Mouse (Mus musculus): ENCODE data around the gene Nol9. TPM values are rescaled to one million over a fixed set of nuclear protein-coding genes. Genes with fewer than 3 reads are reported as not detected.
A peak's percentile ranks its signal among the peaks of the same experiment; 100 is the strongest.

Nol9 gene
- total and polyA plus RNA-seq, 2 experiments from 2014 or later: 19.0 to 22.5 TPM

- under 1% methylated on average over 56 of the region's 94 CpGs for WGBS
- H3K9me3 ChIP-seq (ENCODE audit: low read length): no peaks in the 10 kb centered on the region
- TF ChIP-seq CTCF (IDR thresholded peaks at IDR 0.05): no peak
- H3K27me3 ChIP-seq (ENCODE audit: insufficient read depth, low read length): no peaks in the 10 kb centered on the region
- DNase-seq (ENCODE audit: low spot score) (peak; percentile 100), ATAC-seq (ENCODE audit: low FRiP score) (peak; percentile 97)
- peak within 1 kb of the TSS; percentile 77 for H3K27ac ChIP-seq (ENCODE audit: low read depth, low read length)
- peak within 1 kb of the TSS; percentile 87 for H3K9ac ChIP-seq (replicated peaks; ENCODE audit: low read length, poor library complexity, severe bottlenecking)
- H3K4me3 ChIP-seq (ENCODE audit: low read depth, low read length): peak within 1 kb of the TSS; percentile 97
- H3K36me3 ChIP-seq (ENCODE audit: insufficient read depth, low read length): peaks cover 12% of the 10 kb centered on the region
- peak within 1 kb of the TSS; percentile 97 for H3K4me2 ChIP-seq (ENCODE audit: low read depth, low read length, poor library complexity, severe bottlenecking)
- H3K4me1 ChIP-seq (ENCODE audit: insufficient read depth, low read length): peaks cover 10% of the 10 kb centered on the region; the same call in 1 of the 2 replicates
Measured at GRCm38 (mm10) chr4:151996173-151996950, 42.8 kb upstream of the Nol9 start, which contains the start of gene Phf13. Gene Phf13 (minus strand): TSS chr4:151996258.

GRCm38 (mm10) chr4:151996951-151997222, 42.2 kb upstream of the Nol9 start:
- H3K27ac ChIP-seq (ENCODE audit: low read depth, low read length): peak overlapping the region; percentile 77
- peaks cover 7% of the 10 kb centered on the region for H3K36me3 ChIP-seq (ENCODE audit: insufficient read depth, low read length)
- DNase-seq (ENCODE audit: low spot score) (no peak), ATAC-seq (ENCODE audit: low FRiP score) (no peak)
- peaks cover 10% of the 10 kb centered on the region; the same call in 1 of the 2 replicates for H3K4me1 ChIP-seq (ENCODE audit: insufficient read depth, low read length)
- WGBS: 3% methylated on average over 13 of the region's 13 CpGs
- H3K4me2 ChIP-seq (ENCODE audit: low read depth, low read length, poor library complexity, severe bottlenecking): peak overlapping the region; percentile 55
- H3K4me3 ChIP-seq (ENCODE audit: low read depth, low read length): peak overlapping the region; percentile 97
- no peaks in the 10 kb centered on the region for H3K9me3 ChIP-seq (ENCODE audit: low read length)
- peak overlapping the region; percentile 71 for H3K9ac ChIP-seq (replicated peaks; ENCODE audit: low read length, poor library complexity, severe bottlenecking)
- H3K27me3 ChIP-seq (ENCODE audit: insufficient read depth, low read length): no peaks in the 10 kb centered on the region
- no peak for TF ChIP-seq CTCF (IDR thresholded peaks at IDR 0.05)

- no peaks in the 10 kb centered on the region for H3K27me3 ChIP-seq (ENCODE audit: insufficient read depth, low read length)
- no peak overlapping the region for H3K27ac ChIP-seq (ENCODE audit: low read depth, low read length)
- no peak overlapping the region for H3K4me2 ChIP-seq (ENCODE audit: low read depth, low read length, poor library complexity, severe bottlenecking)
- no peak overlapping the region for H3K9ac ChIP-seq (replicated peaks; ENCODE audit: low read length, poor library complexity, severe bottlenecking)
- ATAC-seq (ENCODE audit: low FRiP score) (no peak), DNase-seq (ENCODE audit: low spot score) (no peak)
- H3K4me1 ChIP-seq (ENCODE audit: insufficient read depth, low read length): peaks cover 10% of the 10 kb centered on the region; the same call in 1 of the 2 replicates
- H3K36me3 ChIP-seq (ENCODE audit: insufficient read depth, low read length): no peaks in the 10 kb centered on the region
- TF ChIP-seq CTCF (IDR thresholded peaks at IDR 0.05): no peak
- H3K4me3 ChIP-seq (ENCODE audit: low read depth, low read length): no peak overlapping the region
- WGBS: 69% methylated on average over 3 of the region's 3 CpGs
- no peaks in the 10 kb centered on the region for H3K9me3 ChIP-seq (ENCODE audit: low read length)
Measured at GRCm38 (mm10) chr4:151997701-151998100, 41.4 kb upstream of the Nol9 start.

- no peak for ATAC-seq (ENCODE audit: low FRiP score)
- H3K4me2 ChIP-seq (ENCODE audit: low read depth, low read length, poor library complexity, severe bottlenecking): no peak overlapping the region
- H3K9ac ChIP-seq (replicated peaks; ENCODE audit: low read length, poor library complexity, severe bottlenecking): no peak overlapping the region
- H3K27me3 ChIP-seq (ENCODE audit: insufficient read depth, low read length): no peaks in the 10 kb centered on the region
- TF ChIP-seq CTCF (IDR thresholded peaks at IDR 0.05): no peak
- H3K27ac ChIP-seq (ENCODE audit: low read depth, low read length): no peak overlapping the region
- H3K4me1 ChIP-seq (ENCODE audit: insufficient read depth, low read length): 0 out of 2 replicates have a peak, but pooled peaks cover 6% of the 10 kb centered on the region
- DNase-seq (ENCODE audit: low spot score): no peak
- H3K36me3 ChIP-seq (ENCODE audit: insufficient read depth, low read length): no peaks in the 10 kb centered on the region
- WGBS: 71% methylated on average over 3 of the region's 3 CpGs
- no peaks in the 10 kb centered on the region for H3K9me3 ChIP-seq (ENCODE audit: low read length)
- no peak overlapping the region for H3K4me3 ChIP-seq (ENCODE audit: low read depth, low read length)
Measured at GRCm38 (mm10) chr4:151999481-151999880, 39.6 kb upstream of the Nol9 start.

- no peaks in the 10 kb centered on the region for H3K36me3 ChIP-seq (ENCODE audit: insufficient read depth, low read length)
- H3K4me1 ChIP-seq (ENCODE audit: insufficient read depth, low read length): 0 out of 2 replicates have a peak, but pooled peaks cover 5% of the 10 kb centered on the region
- TF ChIP-seq CTCF (IDR thresholded peaks at IDR 0.05): no peak
- H3K27ac ChIP-seq (ENCODE audit: low read depth, low read length): no peak overlapping the region
- no peak overlapping the region for H3K9ac ChIP-seq (replicated peaks; ENCODE audit: low read length, poor library complexity, severe bottlenecking)
- no peak for DNase-seq (ENCODE audit: low spot score)
- H3K4me2 ChIP-seq (ENCODE audit: low read depth, low read length, poor library complexity, severe bottlenecking): no peak overlapping the region
- no peak for ATAC-seq (ENCODE audit: low FRiP score)
- H3K27me3 ChIP-seq (ENCODE audit: insufficient read depth, low read length): no peaks in the 10 kb centered on the region
- WGBS: 48% methylated on average over 4 of the region's 4 CpGs
- H3K4me3 ChIP-seq (ENCODE audit: low read depth, low read length): no peak overlapping the region
- H3K9me3 ChIP-seq (ENCODE audit: low read length): no peaks in the 10 kb centered on the region
Measured at GRCm38 (mm10) chr4:152000906-152001305, 38.2 kb upstream of the Nol9 start.

GRCm38 (mm10) chr4:152001335-152001734, 37.8 kb upstream of the Nol9 start:
- Histone ChIP-seq H3K36me3 (ENCODE audit: insufficient read depth, low read length) (no peaks in the 10 kb centered on the region), H3K9me3 (ENCODE audit: low read length) (no peaks in the 10 kb centered on the region), H3K4me1 (ENCODE audit: insufficient read depth, low read length) (0 out of 2 replicates have a peak, but pooled peaks cover 5% of the 10 kb centered on the region), H3K27ac (ENCODE audit: low read depth, low read length) (no peak overlapping the region), H3K4me3 (ENCODE audit: low read depth, low read length) (no peak overlapping the region), H3K27me3 (ENCODE audit: insufficient read depth, low read length) (0 out of 2 replicates have a peak, but pooled peaks cover 2% of the 10 kb centered on the region), H3K9ac (replicated peaks; ENCODE audit: low read length, poor library complexity, severe bottlenecking) (no peak overlapping the region), H3K4me2 (ENCODE audit: low read depth, low read length, poor library complexity, severe bottlenecking) (no peak overlapping the region)
- TF ChIP-seq CTCF (IDR thresholded peaks at IDR 0.05): peak; percentile 24
- ATAC-seq (ENCODE audit: low FRiP score) (no peak), DNase-seq (ENCODE audit: low spot score) (no peak)
- WGBS: 64% methylated on average over 4 of the region's 4 CpGs
